Mouse (Mus musculus) myocyte (in vitro differentiated cells): ENCODE data around the gene Ldah. TPM values are rescaled to one million over a fixed set of nuclear protein-coding genes. Genes with fewer than 3 reads are reported as not detected.

Experiments used
- H3K27me3 ChIP-seq: one replicate; pipeline ENCODE4 v1.6.1; 2011; ENCODE audit not compliant: control insufficient read depth, insufficient read depth, insufficient read length
- H3K36me3 ChIP-seq: one replicate; pipeline ENCODE4 v1.6.1; 2011; ENCODE audit not compliant: control insufficient read depth, insufficient read depth
- H3K4me2 ChIP-seq: one replicate; pipeline ENCODE4 v1.6.1; 2011; ENCODE audit warnings: low read depth, control low read depth
- H3K4me3 ChIP-seq: one replicate; pipeline ENCODE4 v1.5.1; 2011; ENCODE audit warnings: mild to moderate bottlenecking, control low read depth, moderate library complexity
- H3K79me2 ChIP-seq: one replicate; pipeline ENCODE4 v1.6.1; 2011; ENCODE audit not compliant: control insufficient read depth, insufficient read depth
- H3ac ChIP-seq: one replicate; pipeline ENCODE4 v1.6.1; 2011; ENCODE audit not compliant: control insufficient read depth, insufficient read length
- CEBPB ChIP-seq: IDR thresholded peaks from 2 replicates; pipeline ENCODE4 v1.6.1; 2011; ENCODE audit warnings: mild to moderate bottlenecking, moderate library complexity; ENCODE audit not compliant: poor library complexity, insufficient read depth, severe bottlenecking
- E2F4 ChIP-seq: IDR thresholded peaks from one replicate; pipeline ENCODE4 v1.6.1; 2011; ENCODE audit warnings: mild to moderate bottlenecking, control low read depth, moderate library complexity; ENCODE audit not compliant: insufficient read depth
- MAX ChIP-seq: IDR thresholded peaks from one replicate; pipeline ENCODE4 v1.6.1; 2011; ENCODE audit warnings: low read depth, mild to moderate bottlenecking, control low read depth
- MYOD1 ChIP-seq, 3 experiments: IDR thresholded peaks; one replicate each; pipeline ENCODE4 v1.6.1; 2011; ENCODE audit warnings: control low read depth in 2 of 3, low read depth in 2 of 3, mild to moderate bottlenecking in 2 of 3, moderate library complexity in 1 of 3; ENCODE audit not compliant: insufficient read length in 2 of 3, control insufficient read depth in 1 of 3
- MYOG ChIP-seq, 3 experiments: IDR thresholded peaks; one replicate each; pipeline ENCODE4 v1.6.1; 2011; ENCODE audit warnings: control low read depth in 2 of 3, low read depth in 2 of 3, mild to moderate bottlenecking in 2 of 3; ENCODE audit not compliant: insufficient read length in 2 of 3, control insufficient read depth in 1 of 3, insufficient read depth in 1 of 3
- POLR2A ChIP-seq: IDR thresholded peaks from one replicate; pipeline ENCODE4 v1.6.1; 2011; ENCODE audit warnings: low read depth, mild to moderate bottlenecking, control low read depth, moderate library complexity; ENCODE audit not compliant: insufficient read length
- POLR2AphosphoS2 ChIP-seq: IDR thresholded peaks from one replicate; pipeline ENCODE4 v1.6.1; 2011; ENCODE audit warnings: low read depth, control low read depth; ENCODE audit not compliant: insufficient read length
- REST ChIP-seq: IDR thresholded peaks from one replicate; pipeline ENCODE4 v1.6.1; 2011; ENCODE audit warnings: mild to moderate bottlenecking, control low read depth, moderate library complexity; ENCODE audit not compliant: insufficient read depth, insufficient read length
- SRF ChIP-seq: IDR thresholded peaks from one replicate; pipeline ENCODE4 v1.6.1; 2011; ENCODE audit warnings: low read depth; ENCODE audit not compliant: control insufficient read depth, insufficient read length
- TCF12 ChIP-seq: IDR thresholded peaks from one replicate; pipeline ENCODE4 v1.6.1; 2011; ENCODE audit warnings: mild to moderate bottlenecking, control low read depth; ENCODE audit not compliant: poor library complexity, insufficient read depth, severe bottlenecking
- TCF3 ChIP-seq: IDR thresholded peaks from one replicate; pipeline ENCODE4 v1.6.1; 2011; ENCODE audit warnings: low read depth, control low read depth; ENCODE audit not compliant: insufficient read length
- USF1 ChIP-seq: IDR thresholded peaks from one replicate; pipeline ENCODE4 v1.6.1; 2011; ENCODE audit warnings: low read depth, mild to moderate bottlenecking, control low read depth, moderate library complexity
- polyA plus RNA-seq: library from polyadenylated mRNA; unstranded; fragments of >200 nt; fragmentation: generic; extraction: Trizol; gene quantifications from one replicate; pipeline ENCODE4 v1.2.1, GENCODE M21; 2012; ENCODE audit warnings: missing spikeins

The Ldah gene
- polyA plus RNA-seq, 1 experiment, result 35.0 TPM

DNA sequence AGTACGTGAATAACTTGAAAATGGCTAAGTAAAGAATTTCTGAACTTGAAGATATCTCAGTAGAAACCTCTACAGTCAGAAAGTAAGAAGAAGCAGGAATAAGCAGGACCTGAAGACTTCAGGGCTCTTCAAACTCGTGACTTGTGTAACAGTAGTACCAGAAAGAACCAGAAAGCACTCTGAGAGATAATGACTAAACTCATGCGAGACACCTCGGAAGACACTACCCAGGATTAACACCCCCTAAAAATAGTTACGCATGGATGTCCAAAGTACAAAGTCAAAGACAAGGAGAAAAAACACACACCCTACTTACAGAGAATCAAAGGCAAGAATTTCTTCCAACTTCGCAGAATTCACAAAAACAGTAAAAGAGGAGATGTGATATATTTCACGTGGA lies 58.4 kb downstream of the Ldah start:
- no peak overlapping the region for H3K4me2 ChIP-seq
- H3K27me3 ChIP-seq, result no peaks in the 10 kb centered on the region
- H3K36me3 ChIP-seq, result peaks cover 4% of the 10 kb centered on the region
- no peak overlapping the region for H3ac ChIP-seq
- no peaks in the 10 kb centered on the region for H3K79me2 ChIP-seq
- no peak for TF ChIP-seq SRF
- no peak for TF ChIP-seq POLR2AphosphoS2
- no peak for TF ChIP-seq MAX
- no peak for TF ChIP-seq CEBPB
- TF ChIP-seq POLR2A, result no peak
- no peak for TF ChIP-seq E2F4
- no peak for TF ChIP-seq TCF12
- no peak for TF ChIP-seq MYOG (IDR thresholded peaks at IDR 0.05; ENCODE audit: control insufficient read depth in 1 of 3, insufficient read depth in 1 of 3, insufficient read length in 2 of 3, low read depth in 2 of 3)
- no peak for TF ChIP-seq USF1
- TF ChIP-seq MYOD1 (IDR thresholded peaks at IDR 0.05; ENCODE audit: control insufficient read depth in 1 of 3, insufficient read length in 2 of 3, low read depth in 2 of 3), result no peak
- TF ChIP-seq REST, result no peak
- TF ChIP-seq TCF3, result no peak
- no peak overlapping the region for H3K4me3 ChIP-seq

DNA sequence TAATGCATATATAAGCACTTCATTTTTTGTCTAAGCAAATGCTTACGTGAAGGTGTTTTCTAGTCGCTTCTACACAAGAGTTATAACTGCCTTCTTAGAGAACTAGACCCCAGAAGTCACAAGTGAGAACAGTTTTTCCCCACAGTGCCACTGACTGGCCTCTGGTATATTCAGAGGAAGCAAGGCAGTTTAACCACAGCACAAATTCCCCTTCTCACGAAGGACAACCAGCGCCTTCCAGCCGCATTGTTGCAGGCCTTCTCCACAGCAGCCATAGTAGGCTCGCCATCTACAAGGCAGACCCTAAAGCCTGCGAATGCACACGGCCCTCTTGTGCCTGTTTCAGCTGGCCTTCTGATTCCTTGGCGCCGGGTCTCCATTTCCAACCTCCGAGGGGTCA lies 61.7 kb downstream of the Ldah start:
- Histone ChIP-seq H3K4me3 (no peak overlapping the region), H3ac (no peak overlapping the region), H3K36me3 (peaks cover 4% of the 10 kb centered on the region), H3K4me2 (no peak overlapping the region), H3K27me3 (no peaks in the 10 kb centered on the region), H3K79me2 (no peaks in the 10 kb centered on the region)
- no peak for TF ChIP-seq TCF12
- TF ChIP-seq TCF3, result no peak
- TF ChIP-seq CEBPB, result no peak
- TF ChIP-seq POLR2AphosphoS2, result no peak
- TF ChIP-seq MAX, result no peak
- no peak for TF ChIP-seq REST
- no peak for TF ChIP-seq E2F4
- no peak for TF ChIP-seq MYOG (IDR thresholded peaks at IDR 0.05; ENCODE audit: control insufficient read depth in 1 of 3, insufficient read depth in 1 of 3, insufficient read length in 2 of 3, low read depth in 2 of 3)
- no peak for TF ChIP-seq SRF
- TF ChIP-seq USF1, result no peak
- no peak for TF ChIP-seq MYOD1 (IDR thresholded peaks at IDR 0.05; ENCODE audit: control insufficient read depth in 1 of 3, insufficient read length in 2 of 3, low read depth in 2 of 3)

DNA sequence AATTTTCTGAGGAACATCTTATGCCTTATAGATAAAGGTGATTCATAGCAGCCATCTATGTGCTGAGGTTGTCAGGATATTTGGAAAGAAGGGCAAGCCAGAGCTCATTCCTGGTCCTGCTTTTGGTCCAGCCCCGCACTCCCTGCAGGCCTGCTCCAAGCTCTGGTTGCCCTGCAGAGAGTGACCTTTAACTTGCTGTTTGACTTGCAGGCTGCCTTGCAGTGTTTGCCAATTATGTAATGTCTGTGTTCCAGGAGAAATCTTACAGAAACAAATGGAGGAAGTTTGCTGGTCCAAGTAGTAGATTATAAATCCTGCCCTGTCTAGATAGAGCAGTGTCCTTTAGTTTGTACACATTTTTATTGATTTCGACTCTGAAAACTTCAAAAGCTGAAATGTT lies 63.5 kb downstream of the Ldah start:
- no peak overlapping the region for H3K4me3 ChIP-seq
- no peak for TF ChIP-seq POLR2A
- no peaks in the 10 kb centered on the region for H3K79me2 ChIP-seq
- peaks cover 4% of the 10 kb centered on the region for H3K36me3 ChIP-seq
- no peak overlapping the region for H3K4me2 ChIP-seq
- H3K27me3 ChIP-seq, result no peaks in the 10 kb centered on the region
- no peak overlapping the region for H3ac ChIP-seq

GRCm38 (mm10) chr12:8273471-8274171 lies 65.7 kb downstream of the Ldah start:
- Histone ChIP-seq H3K4me3 (no peak overlapping the region), H3K79me2 (no peaks in the 10 kb centered on the region), H3K4me2 (no peak overlapping the region), H3ac (no peak overlapping the region), H3K27me3 (no peaks in the 10 kb centered on the region), H3K36me3 (peaks cover 4% of the 10 kb centered on the region)
- TF ChIP-seq POLR2AphosphoS2 (no peak), CEBPB (no peak), E2F4 (no peak), POLR2A (no peak)

GRCm38 (mm10) chr12:8275424-8275823 lies 67.5 kb downstream of the Ldah start:
- no peaks in the 10 kb centered on the region for H3K36me3 ChIP-seq
- TF ChIP-seq TCF12 (no peak), USF1 (no peak), POLR2AphosphoS2 (no peak), MAX (no peak), E2F4 (no peak), TCF3 (no peak), MYOD1 (IDR thresholded peaks at IDR 0.05; ENCODE audit: control insufficient read depth in 1 of 3, insufficient read length in 2 of 3, low read depth in 2 of 3) (no peak), REST (no peak), POLR2A (no peak)
- H3K4me3 ChIP-seq, result no peak overlapping the region
- no peaks in the 10 kb centered on the region for H3K27me3 ChIP-seq
- H3K79me2 ChIP-seq, result no peaks in the 10 kb centered on the region
- no peak overlapping the region for H3ac ChIP-seq
- no peak overlapping the region for H3K4me2 ChIP-seq
